Mouse (Mus musculus): ENCODE measurements around the gene Mff. TPM values are rescaled to one million over a fixed set of nuclear protein-coding genes. Genes with fewer than 3 reads are reported as not detected.

Gene Mff
- polyA plus RNA-seq, 1 experiment from 2014 or later = 203 TPM

- DNase-seq (ENCODE audit: low spot score) = no peak
- no peaks in the 10 kb centered on the region for H3K9me3 ChIP-seq
- WGBS = 95% methylated on average over 3 of the region's 3 CpGs
- H3K27me3 ChIP-seq (replicated peaks; ENCODE audit: low read depth, poor library complexity, severe bottlenecking) = no peaks in the 10 kb centered on the region
- H3K4me1 ChIP-seq = no peaks in the 10 kb centered on the region
- peaks cover 45% of the 10 kb centered on the region for H3K36me3 ChIP-seq (replicated peaks)
- H3K27ac ChIP-seq (replicated peaks) = no peak overlapping the region
- H3K4me3 ChIP-seq = no peak overlapping the region
Measured at GRCm38 (mm10) chr1:82743962-82744361, 19.3 kb downstream of the Mff start.

DNA sequence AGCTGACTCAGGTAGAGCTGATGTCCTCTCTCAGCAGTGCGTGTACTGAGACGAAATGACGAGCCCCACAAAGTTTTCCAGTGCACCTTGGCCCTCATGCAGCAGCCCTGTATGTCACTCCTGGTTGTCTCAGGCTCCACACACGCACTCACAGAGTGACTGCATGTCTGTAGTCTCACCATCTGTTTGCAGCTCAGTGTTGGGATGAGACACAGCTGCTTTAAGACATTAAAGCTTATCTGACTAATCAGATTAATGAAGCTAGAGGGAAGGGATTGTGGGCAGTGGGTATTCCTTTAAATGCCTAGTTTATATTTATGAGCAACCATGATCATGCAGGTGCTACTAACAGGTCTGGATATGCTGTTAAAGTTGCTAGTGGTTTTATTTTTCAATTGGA, 21.7 kb downstream of the Mff start:
- Histone ChIP-seq H3K36me3 (replicated peaks) (peaks cover 44% of the 10 kb centered on the region), H3K4me1 (no peaks in the 10 kb centered on the region), H3K9me3 (no peaks in the 10 kb centered on the region), H3K4me3 (no peak overlapping the region), H3K27me3 (replicated peaks; ENCODE audit: low read depth, poor library complexity, severe bottlenecking) (no peaks in the 10 kb centered on the region), H3K27ac (replicated peaks) (no peak overlapping the region)
- no peak for DNase-seq (ENCODE audit: low spot score)
- WGBS = 74% methylated on average over 4 of the region's 4 CpGs

DNA sequence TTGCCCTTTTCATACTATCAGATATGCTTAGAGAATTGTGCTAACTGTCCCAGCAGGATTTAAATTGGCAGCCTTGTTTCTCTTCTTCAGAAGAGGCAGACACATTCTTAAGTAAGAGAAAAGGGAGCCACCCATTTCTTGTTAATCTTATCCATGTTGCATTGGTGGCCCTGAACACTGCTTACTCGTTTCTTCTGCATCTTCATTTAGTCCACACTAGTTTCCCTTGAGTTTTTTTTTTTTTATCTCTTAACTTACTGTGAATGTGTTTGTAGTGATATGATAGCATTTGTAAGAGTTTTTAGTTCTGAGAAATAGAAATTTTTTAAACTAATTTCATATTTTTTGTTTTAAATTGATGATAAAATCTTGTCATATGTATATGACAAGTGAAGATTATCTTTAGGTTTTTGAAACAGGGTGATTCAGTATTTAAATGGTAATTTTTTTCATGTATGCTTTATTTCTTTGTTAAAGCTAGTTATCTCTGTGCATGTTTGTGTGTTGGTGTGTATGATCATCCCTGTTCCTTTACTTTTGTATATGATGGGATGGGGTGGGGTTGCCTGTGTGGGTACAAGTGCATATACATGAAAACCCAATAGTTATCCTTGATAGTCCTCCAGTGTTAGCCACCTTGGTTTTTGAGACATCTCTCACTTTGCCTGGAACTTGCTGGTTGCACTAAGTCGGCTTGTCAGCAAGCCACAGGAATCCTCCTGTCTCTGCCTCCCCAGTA, 23.2 kb downstream of the Mff start:
- no peak overlapping the region for H3K27ac ChIP-seq (replicated peaks)
- 92% methylated on average over 2 of the region's 2 CpGs for WGBS
- no peak overlapping the region for H3K4me3 ChIP-seq

GRCm38 (mm10) chr1:82759520-82759919, 34.8 kb downstream of the Mff start:
- H3K4me3 ChIP-seq = no peak overlapping the region
- peaks cover 51% of the 10 kb centered on the region for H3K36me3 ChIP-seq (replicated peaks)
- no peaks in the 10 kb centered on the region for H3K4me1 ChIP-seq
- no peak overlapping the region for H3K27ac ChIP-seq (replicated peaks)
- no peaks in the 10 kb centered on the region for H3K27me3 ChIP-seq (replicated peaks; ENCODE audit: low read depth, poor library complexity, severe bottlenecking)
- DNase-seq (ENCODE audit: low spot score) = no peak
- 91% methylated on average over 1 of the region's 1 CpGs for WGBS
- H3K9me3 ChIP-seq = no peaks in the 10 kb centered on the region

More for the DNA sequence above, 23.2 kb downstream of the Mff start:
- Histone ChIP-seq H3K4me1 (no peaks in the 10 kb centered on the region), H3K36me3 (replicated peaks) (peaks cover 41% of the 10 kb centered on the region), H3K9me3 (no peaks in the 10 kb centered on the region), H3K27me3 (replicated peaks; ENCODE audit: low read depth, poor library complexity, severe bottlenecking) (no peaks in the 10 kb centered on the region)
- no peak for DNase-seq (ENCODE audit: low spot score)

GRCm38 (mm10) chr1:82761454-82762169, 36.9 kb downstream of the Mff start:
- Histone ChIP-seq H3K4me3 (no peak overlapping the region), H3K27me3 (replicated peaks; ENCODE audit: low read depth, poor library complexity, severe bottlenecking) (no peaks in the 10 kb centered on the region), H3K9me3 (no peaks in the 10 kb centered on the region), H3K27ac (replicated peaks) (no peak overlapping the region), H3K36me3 (replicated peaks) (peaks cover 32% of the 10 kb centered on the region), H3K4me1 (no peaks in the 10 kb centered on the region)
- DNase-seq (ENCODE audit: low spot score) = no peak
- 92% methylated on average over 8 of the region's 8 CpGs for WGBS

GRCm38 (mm10) chr1:82762274-82762673, 37.6 kb downstream of the Mff start:
- no peaks in the 10 kb centered on the region for H3K27me3 ChIP-seq (replicated peaks; ENCODE audit: low read depth, poor library complexity, severe bottlenecking)
- 81% methylated on average over 1 of the region's 1 CpGs for WGBS
- H3K9me3 ChIP-seq = no peaks in the 10 kb centered on the region
- H3K4me3 ChIP-seq = no peak overlapping the region
- no peaks in the 10 kb centered on the region for H3K4me1 ChIP-seq
- DNase-seq (ENCODE audit: low spot score) = no peak
- H3K27ac ChIP-seq (replicated peaks) = no peak overlapping the region
- H3K36me3 ChIP-seq (replicated peaks) = peaks cover 28% of the 10 kb centered on the region

GRCm38 (mm10) chr1:82766227-82766626, 41.5 kb downstream of the Mff start:
- Histone ChIP-seq H3K27me3 (replicated peaks; ENCODE audit: low read depth, poor library complexity, severe bottlenecking) (no peaks in the 10 kb centered on the region), H3K4me1 (no peaks in the 10 kb centered on the region), H3K36me3 (replicated peaks) (peaks cover 15% of the 10 kb centered on the region), H3K27ac (replicated peaks) (no peak overlapping the region), H3K9me3 (no peaks in the 10 kb centered on the region), H3K4me3 (no peak overlapping the region)
- WGBS = 73% methylated on average over 1 of the region's 1 CpGs
- no peak for DNase-seq (ENCODE audit: low spot score)

GRCm38 (mm10) chr1:82766641-82767040, 42.0 kb downstream of the Mff start:
- no peaks in the 10 kb centered on the region for H3K27me3 ChIP-seq (replicated peaks; ENCODE audit: low read depth, poor library complexity, severe bottlenecking)
- peaks cover 15% of the 10 kb centered on the region for H3K36me3 ChIP-seq (replicated peaks)
- H3K27ac ChIP-seq (replicated peaks) = no peak overlapping the region
- WGBS = 85% methylated on average over 4 of the region's 4 CpGs
- no peaks in the 10 kb centered on the region for H3K4me1 ChIP-seq
- no peak overlapping the region for H3K4me3 ChIP-seq
- DNase-seq (ENCODE audit: low spot score) = no peak
- H3K9me3 ChIP-seq = no peaks in the 10 kb centered on the region

DNA sequence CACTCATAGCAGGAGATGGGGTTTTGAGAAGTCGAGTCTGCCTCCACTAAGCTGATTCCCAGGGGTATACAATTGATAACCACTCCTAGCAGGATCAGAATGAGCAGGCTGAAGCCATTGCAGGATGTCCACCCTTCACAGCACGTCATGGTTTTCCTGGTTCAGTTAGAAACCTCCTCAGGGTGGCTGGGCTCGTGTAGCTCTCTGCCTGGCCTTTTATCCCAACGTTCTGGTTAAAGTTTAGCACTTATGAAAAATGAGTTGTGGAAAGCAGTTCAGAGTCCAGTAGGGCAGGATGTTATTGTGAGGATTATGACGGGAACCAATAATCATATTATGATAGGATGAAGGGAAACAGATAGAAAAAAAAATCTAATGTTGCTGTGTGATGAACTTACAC, 43.6 kb downstream of the Mff start, which contains the start of gene Tm4sf20:
Tm4sf20 (minus strand) TSS at position 193 of the 400 bp plus-strand sequence.
- Histone ChIP-seq H3K27ac (replicated peaks) (no peak within 1 kb of the TSS), H3K9me3 (no peaks in the 10 kb centered on the region), H3K36me3 (replicated peaks) (no peaks in the 10 kb centered on the region; the same call in 1 of the 2 replicates), H3K27me3 (replicated peaks; ENCODE audit: low read depth, poor library complexity, severe bottlenecking) (no peaks in the 10 kb centered on the region), H3K4me1 (no peaks in the 10 kb centered on the region), H3K4me3 (no peak within 1 kb of the TSS)
- WGBS = 78% methylated on average over 5 of the region's 5 CpGs
- DNase-seq (ENCODE audit: low spot score) = no peak

DNA sequence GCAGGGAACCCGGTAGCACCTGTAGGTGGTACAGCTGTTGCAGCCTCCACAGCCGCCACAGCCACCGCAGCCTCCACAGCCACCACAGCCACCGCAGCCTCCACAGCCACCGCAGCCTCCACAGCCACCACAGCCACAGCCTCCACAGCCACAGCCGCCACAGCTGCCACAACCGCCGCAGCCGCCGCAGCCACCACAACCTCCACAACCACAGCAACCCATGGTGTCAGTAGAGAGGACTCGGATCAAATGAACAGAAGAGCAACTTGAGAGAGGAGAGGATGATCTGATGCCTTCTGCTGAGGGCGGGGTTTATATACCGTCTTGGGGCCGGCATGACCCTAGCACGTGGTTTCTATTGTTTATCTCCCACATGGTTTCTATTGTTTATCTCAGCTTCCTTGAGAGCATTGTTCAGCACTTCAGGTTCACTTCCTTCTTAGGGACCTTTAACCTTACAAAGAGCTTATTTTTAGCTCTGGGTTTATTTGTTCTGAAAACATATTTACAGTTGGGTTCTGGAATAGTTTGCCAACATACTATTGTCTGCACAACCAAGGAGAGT, 46.4 kb downstream of the Mff start, which contains the start of gene Gm47791:
Gm47791 (minus strand) TSS at position 222 of the 565 bp plus-strand sequence.
- Histone ChIP-seq H3K4me1 (no peaks in the 10 kb centered on the region), H3K36me3 (replicated peaks) (no peaks in the 10 kb centered on the region; the same call in 1 of the 2 replicates), H3K27ac (replicated peaks) (no peak within 1 kb of the TSS), H3K9me3 (no peaks in the 10 kb centered on the region), H3K4me3 (no peak within 1 kb of the TSS), H3K27me3 (replicated peaks; ENCODE audit: low read depth, poor library complexity, severe bottlenecking) (no peaks in the 10 kb centered on the region)
- 91% methylated on average over 15 of the region's 15 CpGs for WGBS
- no peak for DNase-seq (ENCODE audit: low spot score)

- 83% methylated on average over 4 of the region's 4 CpGs for WGBS
- no peaks in the 10 kb centered on the region for H3K4me1 ChIP-seq
- no peaks in the 10 kb centered on the region; the same call in 1 of the 2 replicates for H3K36me3 ChIP-seq (replicated peaks)
- no peaks in the 10 kb centered on the region for H3K9me3 ChIP-seq
- H3K27me3 ChIP-seq (replicated peaks; ENCODE audit: low read depth, poor library complexity, severe bottlenecking) = no peaks in the 10 kb centered on the region
- H3K27ac ChIP-seq (replicated peaks) = no peak overlapping the region
- H3K4me3 ChIP-seq = no peak overlapping the region
- no peak for DNase-seq (ENCODE audit: low spot score)
Measured at GRCm38 (mm10) chr1:82772428-82772827, 47.7 kb downstream of the Mff start.

- Histone ChIP-seq H3K27me3 (replicated peaks; ENCODE audit: low read depth, poor library complexity, severe bottlenecking) (no peaks in the 10 kb centered on the region), H3K9me3 (no peaks in the 10 kb centered on the region), H3K4me3 (no peak overlapping the region), H3K36me3 (replicated peaks) (no peaks in the 10 kb centered on the region; the same call in 1 of the 2 replicates), H3K4me1 (no peaks in the 10 kb centered on the region), H3K27ac (replicated peaks) (no peak overlapping the region)
- 75% methylated on average over 5 of the region's 5 CpGs for WGBS
- no peak for DNase-seq (ENCODE audit: low spot score)
Measured at GRCm38 (mm10) chr1:82773208-82773607, 48.5 kb downstream of the Mff start.
